28 mouse cellular contexts compared by ENCODE assay signal in genomic region chr7:13301643-13302042, GRCm38 (mm10). TPM values are rescaled to one million over a fixed set of nuclear protein-coding genes. Genes with fewer than 3 reads are reported as not detected.
"Had no signal": no experiment of that assay in that cellular context is flagged by ENCODE, and none has a peak within 500 bp of the region (broad histone marks: within the 10 kb centered on the region; RNA-seq: fewer than 3 reads in every experiment).

No protein-coding gene starts in this region.

- ATAC-seq: forebrain, embryonic 13.5 days; forebrain, embryonic 14.5 days; forebrain, embryonic 15.5 days; forebrain, embryonic 16.5 days; forebrain, postnatal 0 days had no signal

- H3K4me3 ChIP-seq: embryonic facial prominence, embryonic 12.5 days; embryonic facial prominence, embryonic 15.5 days; erythroblast, embryonic 14.5 days; forebrain, embryonic 10.5 days; forebrain, embryonic 12.5 days; forebrain, embryonic 13.5 days; forebrain, embryonic 15.5 days; gastrocnemius, adult 2 months; heart, adult 2 months had no signal

- H3K9ac ChIP-seq: embryonic facial prominence, embryonic 12.5 days; embryonic facial prominence, embryonic 15.5 days; forebrain, embryonic 12.5 days; forebrain, embryonic 13.5 days; forebrain, embryonic 15.5 days; forebrain, postnatal 0 days had no signal

- H3K4me1 ChIP-seq: embryonic facial prominence, embryonic 12.5 days; embryonic facial prominence, embryonic 15.5 days; forebrain, embryonic 10.5 days; forebrain, embryonic 12.5 days; forebrain, embryonic 13.5 days; forebrain, embryonic 15.5 days had no signal

- H3K9me3 ChIP-seq: embryonic facial prominence, embryonic 12.5 days; embryonic facial prominence, embryonic 15.5 days; forebrain, embryonic 10.5 days; forebrain, embryonic 12.5 days; forebrain, embryonic 13.5 days; forebrain, embryonic 15.5 days had no signal

- H3K4me2 ChIP-seq: embryonic facial prominence, embryonic 12.5 days; embryonic facial prominence, embryonic 15.5 days; forebrain, embryonic 12.5 days; forebrain, embryonic 13.5 days; forebrain, embryonic 15.5 days had no signal

- DNase-seq: cerebellum, adult 2 months; cerebellum, adult 8-10 months; cerebellum, adult 9-10 months; cerebellum, adult 9-11 months; cerebellum, postnatal 10 days; cerebellum, postnatal 14 days; cerebellum, postnatal 25 days; cerebellum, postnatal 36 days; embryo, embryonic 11 days; forebrain, postnatal 0 days; gastrocnemius, adult 2 months; gastrocnemius, postnatal 10 days; gastrocnemius, postnatal 14 days; gastrocnemius, postnatal 25 days; gastrocnemius, postnatal 36 days; heart, adult 18-20 months; heart, adult 2 months had no signal

- H3K27me3 ChIP-seq: embryonic facial prominence, embryonic 12.5 days; embryonic facial prominence, embryonic 15.5 days; forebrain, embryonic 12.5 days; forebrain, embryonic 13.5 days; forebrain, embryonic 15.5 days had no signal

- H3K27ac ChIP-seq: embryonic facial prominence, embryonic 12.5 days; embryonic facial prominence, embryonic 15.5 days; forebrain, embryonic 10.5 days; forebrain, embryonic 12.5 days; forebrain, embryonic 13.5 days; forebrain, embryonic 15.5 days; gastrocnemius, adult 2 months; heart, adult 2 months had no signal

RNA-seq across cellular contexts. Expression of gene Pla2g4c, which starts 22.8 kb away (rescaled TPM):
- total RNA-seq: gastrocnemius, adult 18-20 months; granulocyte monocyte progenitor cell, adult 5-6 weeks; heart, adult 2 months had no signal
- polyA plus RNA-seq: forebrain, postnatal 0 days had no signal
